Mouse (Mus musculus): ENCODE data around the gene Nr1h4. TPM values are rescaled to one million over a fixed set of nuclear protein-coding genes. Genes with fewer than 3 reads are reported as not detected.

Gene Nr1h4
- polyA plus RNA-seq, 1 experiment from 2014 or later = not detected

DNA sequence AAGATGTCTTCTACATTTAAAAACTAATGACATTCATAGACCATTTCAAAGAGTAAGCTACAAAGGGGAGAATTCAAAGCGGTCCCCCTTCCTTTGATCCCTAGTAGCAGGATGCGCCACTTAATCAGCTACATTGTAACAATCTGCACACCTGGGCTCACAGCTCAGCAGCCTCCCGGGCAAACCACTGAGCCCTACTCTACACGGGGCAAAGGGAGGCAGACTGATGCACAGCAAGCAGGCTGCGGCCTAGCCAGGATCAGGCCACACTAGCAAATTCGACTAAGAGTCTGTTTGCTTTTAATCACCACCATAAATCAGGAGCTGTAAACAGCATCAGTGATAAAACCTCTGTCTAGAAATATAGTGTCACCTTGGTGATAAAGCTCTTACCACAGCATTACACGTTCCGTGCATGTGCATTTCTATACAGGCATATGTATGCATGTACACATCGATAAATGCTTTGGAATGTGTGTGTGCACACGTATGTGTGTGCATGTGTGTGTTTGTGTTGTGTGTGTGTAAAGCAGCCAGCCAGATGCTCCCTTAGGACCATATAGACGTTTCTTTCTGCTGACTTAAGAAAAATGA is 108.5 kb downstream of the Nr1h4 start:
- no peak overlapping the region for H3K4me3 ChIP-seq (replicated peaks; ENCODE audit: low read depth, low read length)
- H3K36me3 ChIP-seq (ENCODE audit: control insufficient read depth, insufficient read depth, low read length) = no peaks in the 10 kb centered on the region
- H3K4me1 ChIP-seq (ENCODE audit: control insufficient read depth, insufficient read depth, low read length) = no peaks in the 10 kb centered on the region
- H3K9me3 ChIP-seq (ENCODE audit: control insufficient read depth, low read length) = no peaks in the 10 kb centered on the region
- H3K27ac ChIP-seq (replicated peaks; ENCODE audit: low read depth, low read length) = no peak overlapping the region
- H3K27me3 ChIP-seq (ENCODE audit: control insufficient read depth, insufficient read depth, low read length) = 0 out of 2 replicates have a peak, but pooled peaks cover 5% of the 10 kb centered on the region
- no peak overlapping the region for H3K9ac ChIP-seq (replicated peaks; ENCODE audit: low read length)
- no peak for DNase-seq
- no peak; the same call in 1 of the 2 replicates for ATAC-seq (ENCODE audit: low FRiP score, low TSS enrichment)
- 87% methylated on average over 11 of the region's 11 CpGs for WGBS
- no peak overlapping the region for H3K4me2 ChIP-seq (ENCODE audit: low read length)

DNA sequence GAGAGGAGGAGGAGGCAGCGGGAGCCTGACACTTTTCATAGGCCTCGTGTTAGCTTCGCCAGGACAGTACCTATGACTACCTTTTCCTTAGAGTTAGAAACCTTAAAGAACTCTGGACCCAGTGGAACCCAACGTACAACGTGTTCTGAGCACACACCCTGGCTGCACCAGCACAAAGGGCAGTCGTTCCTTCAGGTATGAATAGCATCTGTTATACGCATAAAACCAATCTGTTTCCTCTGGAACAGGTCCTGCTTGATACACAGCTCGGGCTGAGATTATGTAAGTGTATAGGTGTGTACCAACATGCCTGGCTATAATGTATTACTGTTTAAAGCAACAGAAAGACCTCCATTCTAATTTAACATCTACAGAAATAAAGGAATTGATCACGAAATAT is 109.2 kb downstream of the Nr1h4 start:
- no peak overlapping the region for H3K9ac ChIP-seq (replicated peaks; ENCODE audit: low read length)
- 94% methylated on average over 9 of the region's 9 CpGs for WGBS
- DNase-seq (no peak), ATAC-seq (ENCODE audit: low FRiP score, low TSS enrichment) (no peak)
- H3K27ac ChIP-seq (replicated peaks; ENCODE audit: low read depth, low read length) = no peak overlapping the region
- H3K4me3 ChIP-seq (replicated peaks; ENCODE audit: low read depth, low read length) = no peak overlapping the region
- no peaks in the 10 kb centered on the region for H3K36me3 ChIP-seq (ENCODE audit: control insufficient read depth, insufficient read depth, low read length)
- no peaks in the 10 kb centered on the region for H3K9me3 ChIP-seq (ENCODE audit: control insufficient read depth, low read length)
- no peak overlapping the region for H3K4me2 ChIP-seq (ENCODE audit: low read length)
- H3K27me3 ChIP-seq (ENCODE audit: control insufficient read depth, insufficient read depth, low read length) = no peaks in the 10 kb centered on the region
- no peaks in the 10 kb centered on the region for H3K4me1 ChIP-seq (ENCODE audit: control insufficient read depth, insufficient read depth, low read length)

DNA sequence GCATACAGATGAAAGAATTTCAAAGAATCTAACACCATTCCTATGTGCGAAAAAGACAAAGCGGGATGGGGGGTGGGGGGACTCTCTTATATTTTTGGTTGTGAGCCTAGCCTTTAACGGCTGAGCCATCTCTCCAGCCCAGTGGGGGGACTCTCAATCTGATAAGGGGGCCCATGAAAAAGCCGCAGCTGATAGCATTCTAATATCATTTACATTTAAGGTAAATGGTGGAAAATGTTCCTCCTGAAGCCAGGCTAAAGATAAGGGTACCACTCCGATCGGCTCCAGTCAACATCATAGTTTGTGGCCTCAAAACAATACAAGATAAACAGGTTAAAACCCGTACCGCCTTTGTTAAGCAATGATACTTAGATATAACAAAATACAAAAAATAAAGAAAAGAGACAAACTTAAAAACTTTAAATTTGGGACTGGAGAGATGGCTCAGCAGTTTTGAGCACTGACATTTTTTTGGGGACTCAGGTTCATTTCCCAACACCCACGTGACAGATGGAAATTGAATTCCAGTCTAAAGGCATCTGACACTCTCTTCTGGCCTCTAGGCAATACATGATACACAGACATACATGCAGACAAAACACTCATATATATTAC is 110.1 kb downstream of the Nr1h4 start:
- no peaks in the 10 kb centered on the region for H3K27me3 ChIP-seq (ENCODE audit: control insufficient read depth, insufficient read depth, low read length)
- H3K4me2 ChIP-seq (ENCODE audit: low read length) = no peak overlapping the region
- WGBS = 94% methylated on average over 9 of the region's 9 CpGs
- no peak overlapping the region for H3K27ac ChIP-seq (replicated peaks; ENCODE audit: low read depth, low read length)
- ATAC-seq (ENCODE audit: low FRiP score, low TSS enrichment) = no peak
- no peaks in the 10 kb centered on the region for H3K36me3 ChIP-seq (ENCODE audit: control insufficient read depth, insufficient read depth, low read length)
- H3K9me3 ChIP-seq (ENCODE audit: control insufficient read depth, low read length) = no peaks in the 10 kb centered on the region
- H3K9ac ChIP-seq (replicated peaks; ENCODE audit: low read length) = no peak overlapping the region
- H3K4me3 ChIP-seq (replicated peaks; ENCODE audit: low read depth, low read length) = no peak overlapping the region
- no peak for DNase-seq
- H3K4me1 ChIP-seq (ENCODE audit: control insufficient read depth, insufficient read depth, low read length) = no peaks in the 10 kb centered on the region

DNA sequence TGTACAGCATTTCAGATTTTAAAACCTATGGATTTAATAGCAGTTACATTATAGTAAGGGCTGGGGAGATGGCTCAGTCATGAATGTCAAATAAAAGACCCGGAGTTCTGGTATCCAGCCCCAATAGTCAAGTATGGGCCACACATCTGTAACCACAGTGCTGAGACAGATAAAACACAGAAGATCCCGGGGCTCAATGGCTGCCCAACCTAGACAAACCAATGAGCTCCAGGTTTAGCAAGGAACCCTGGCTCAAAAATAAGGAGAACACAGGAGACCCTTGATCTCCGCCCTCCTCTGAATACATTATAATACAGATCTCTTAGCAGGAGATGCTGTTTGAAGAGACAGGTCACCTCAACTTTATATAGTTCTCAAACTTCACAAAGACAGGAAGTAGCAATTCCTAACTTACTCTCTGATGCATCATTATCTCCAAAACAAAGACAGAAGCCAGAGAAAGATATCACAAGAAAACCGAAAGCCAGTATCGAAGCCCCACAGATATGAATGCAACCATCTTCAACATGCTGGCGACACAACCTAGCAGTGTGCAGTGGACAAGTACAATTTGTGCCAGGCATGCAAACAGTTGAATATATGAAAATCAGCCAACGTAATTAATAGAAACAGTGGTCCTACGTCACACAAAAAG is 110.8 kb downstream of the Nr1h4 start:
- WGBS = 95% methylated on average over 8 of the region's 8 CpGs
- no peaks in the 10 kb centered on the region for H3K9me3 ChIP-seq (ENCODE audit: control insufficient read depth, low read length)
- no peak overlapping the region for H3K9ac ChIP-seq (replicated peaks; ENCODE audit: low read length)
- no peaks in the 10 kb centered on the region for H3K4me1 ChIP-seq (ENCODE audit: control insufficient read depth, insufficient read depth, low read length)
- ATAC-seq (ENCODE audit: low FRiP score, low TSS enrichment) (no peak), DNase-seq (no peak)
- no peak overlapping the region for H3K4me2 ChIP-seq (ENCODE audit: low read length)
- no peak overlapping the region for H3K4me3 ChIP-seq (replicated peaks; ENCODE audit: low read depth, low read length)
- H3K36me3 ChIP-seq (ENCODE audit: control insufficient read depth, insufficient read depth, low read length) = no peaks in the 10 kb centered on the region
- no peaks in the 10 kb centered on the region for H3K27me3 ChIP-seq (ENCODE audit: control insufficient read depth, insufficient read depth, low read length)
- H3K27ac ChIP-seq (replicated peaks; ENCODE audit: low read depth, low read length) = no peak overlapping the region

DNA sequence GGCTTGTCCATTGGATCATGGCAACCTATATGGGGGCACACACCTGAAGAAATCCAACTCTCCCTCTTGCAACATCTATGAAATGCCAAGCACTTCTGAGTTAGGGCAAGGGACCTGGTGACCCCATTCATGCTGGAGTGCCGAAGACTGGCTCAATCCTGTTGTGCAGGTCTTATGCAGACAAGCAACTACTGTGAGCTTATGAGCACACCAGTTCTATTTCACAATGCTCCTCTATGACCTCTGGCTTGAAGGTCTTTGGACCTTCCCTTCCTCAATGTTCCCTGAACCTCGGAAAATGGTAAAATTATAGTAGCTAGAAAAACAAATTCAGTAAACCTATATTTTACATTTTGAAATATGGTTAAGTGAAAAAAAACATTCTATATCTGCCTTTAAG is 115.4 kb downstream of the Nr1h4 start:
- no peak overlapping the region for H3K27ac ChIP-seq (replicated peaks; ENCODE audit: low read depth, low read length)
- no peaks in the 10 kb centered on the region for H3K4me1 ChIP-seq (ENCODE audit: control insufficient read depth, insufficient read depth, low read length)
- DNase-seq (no peak), ATAC-seq (ENCODE audit: low FRiP score, low TSS enrichment) (no peak)
- H3K4me2 ChIP-seq (ENCODE audit: low read length) = no peak overlapping the region
- H3K27me3 ChIP-seq (ENCODE audit: control insufficient read depth, insufficient read depth, low read length) = no peaks in the 10 kb centered on the region
- no peaks in the 10 kb centered on the region for H3K36me3 ChIP-seq (ENCODE audit: control insufficient read depth, insufficient read depth, low read length)
- H3K4me3 ChIP-seq (replicated peaks; ENCODE audit: low read depth, low read length) = no peak overlapping the region
- no peak overlapping the region for H3K9ac ChIP-seq (replicated peaks; ENCODE audit: low read length)
- no peaks in the 10 kb centered on the region for H3K9me3 ChIP-seq (ENCODE audit: control insufficient read depth, low read length)
- WGBS = 96% methylated on average over 2 of the region's 2 CpGs

DNA sequence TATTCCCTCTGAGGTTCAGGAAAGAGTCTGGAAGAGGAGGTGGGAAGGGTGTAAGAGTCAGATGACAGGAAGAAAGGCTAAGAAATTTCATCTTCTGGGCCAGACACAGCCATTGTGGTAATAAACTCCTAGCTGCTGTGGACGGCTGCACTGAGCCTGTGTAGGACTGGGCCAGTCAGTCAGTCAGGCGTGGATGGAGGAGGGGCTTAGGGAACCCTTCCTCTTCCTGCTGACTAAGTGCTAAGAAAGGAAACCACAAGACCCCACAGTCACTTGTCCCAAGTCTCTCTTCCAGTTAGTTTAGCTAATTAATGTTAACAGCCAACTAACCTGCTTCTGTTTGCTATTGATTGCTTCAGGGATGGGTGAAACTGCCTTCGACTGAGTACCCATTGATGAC is 117.9 kb downstream of the Nr1h4 start:
- H3K9me3 ChIP-seq (ENCODE audit: control insufficient read depth, low read length) = no peaks in the 10 kb centered on the region
- H3K27ac ChIP-seq (replicated peaks; ENCODE audit: low read depth, low read length) = no peak overlapping the region
- H3K4me2 ChIP-seq (ENCODE audit: low read length) = no peak overlapping the region
- ATAC-seq (ENCODE audit: low FRiP score, low TSS enrichment) (no peak), DNase-seq (no peak)
- H3K36me3 ChIP-seq (ENCODE audit: control insufficient read depth, insufficient read depth, low read length) = no peaks in the 10 kb centered on the region
- no peaks in the 10 kb centered on the region for H3K27me3 ChIP-seq (ENCODE audit: control insufficient read depth, insufficient read depth, low read length)
- WGBS = 58% methylated on average over 3 of the region's 3 CpGs
- no peaks in the 10 kb centered on the region for H3K4me1 ChIP-seq (ENCODE audit: control insufficient read depth, insufficient read depth, low read length)
- H3K4me3 ChIP-seq (replicated peaks; ENCODE audit: low read depth, low read length) = no peak overlapping the region
- H3K9ac ChIP-seq (replicated peaks; ENCODE audit: low read length) = no peak overlapping the region

DNA sequence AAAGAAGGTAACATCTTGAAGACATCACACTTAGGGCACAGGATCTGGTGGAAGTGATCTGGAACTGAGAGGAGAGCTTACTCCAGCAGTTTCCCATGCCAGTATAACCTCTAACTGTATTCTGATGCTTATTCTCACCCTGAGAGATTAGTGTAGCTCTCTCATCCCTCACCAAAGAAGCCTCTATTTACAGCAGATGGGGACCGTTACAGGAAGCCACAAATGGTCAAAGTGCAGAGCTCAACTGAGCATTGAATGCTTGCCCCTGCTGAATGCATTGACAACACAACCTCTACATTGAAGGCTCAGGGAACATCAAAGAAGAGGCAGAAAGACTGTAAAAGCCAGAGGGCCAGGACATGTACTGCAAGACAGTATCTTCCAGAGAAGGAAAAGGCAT is 125.8 kb downstream of the Nr1h4 start:
- H3K4me2 ChIP-seq (ENCODE audit: low read length) = no peak overlapping the region
- no peak overlapping the region for H3K27ac ChIP-seq (replicated peaks; ENCODE audit: low read depth, low read length)
- H3K9me3 ChIP-seq (ENCODE audit: control insufficient read depth, low read length) = no peaks in the 10 kb centered on the region
- DNase-seq (no peak), ATAC-seq (ENCODE audit: low FRiP score, low TSS enrichment) (no peak)
- H3K9ac ChIP-seq (replicated peaks; ENCODE audit: low read length) = no peak overlapping the region
- no peaks in the 10 kb centered on the region for H3K4me1 ChIP-seq (ENCODE audit: control insufficient read depth, insufficient read depth, low read length)
- no peaks in the 10 kb centered on the region for H3K27me3 ChIP-seq (ENCODE audit: control insufficient read depth, insufficient read depth, low read length)
- H3K36me3 ChIP-seq (ENCODE audit: control insufficient read depth, insufficient read depth, low read length) = no peaks in the 10 kb centered on the region
- no peak overlapping the region for H3K4me3 ChIP-seq (replicated peaks; ENCODE audit: low read depth, low read length)
- 52% methylated on average over 1 of the region's 1 CpGs for WGBS

DNA sequence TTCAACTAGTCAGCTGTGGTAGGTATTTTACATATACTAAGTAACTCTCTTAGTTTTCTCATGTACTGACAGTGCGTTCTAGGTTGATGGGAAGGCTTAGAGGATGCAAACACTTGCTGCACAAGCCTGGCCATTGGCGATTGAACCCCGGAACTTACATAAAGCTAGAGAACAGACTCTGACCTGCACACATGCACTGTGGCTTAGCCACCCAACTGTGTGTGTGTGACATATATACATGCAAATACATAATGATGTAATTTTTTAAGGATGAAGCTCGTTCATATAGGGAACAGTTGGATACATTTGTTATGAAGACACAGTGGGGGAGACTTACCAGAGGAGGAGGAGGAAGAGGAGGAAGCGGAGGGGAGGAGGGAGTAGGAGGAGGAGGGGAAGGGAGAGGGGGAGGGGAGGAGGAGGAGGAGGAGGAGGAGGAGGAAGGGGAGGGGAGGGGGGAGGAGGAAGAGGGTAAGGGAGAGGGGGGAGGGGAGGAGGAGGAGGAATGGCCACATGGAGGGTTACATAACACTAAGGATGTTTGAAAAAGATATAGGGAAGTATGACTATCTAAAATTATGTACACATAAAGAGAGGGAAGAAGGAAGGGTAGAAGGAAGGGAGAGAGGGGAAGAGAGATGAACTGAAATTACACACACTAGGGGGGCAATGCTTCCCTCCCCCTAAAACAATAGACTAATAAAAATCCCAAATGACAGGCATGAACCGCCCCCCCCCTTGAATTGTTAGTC is 126.5 kb downstream of the Nr1h4 start:
- Histone ChIP-seq H3K9ac (replicated peaks; ENCODE audit: low read length) (no peak overlapping the region), H3K36me3 (ENCODE audit: control insufficient read depth, insufficient read depth, low read length) (no peaks in the 10 kb centered on the region), H3K27me3 (ENCODE audit: control insufficient read depth, insufficient read depth, low read length) (no peaks in the 10 kb centered on the region), H3K4me3 (replicated peaks; ENCODE audit: low read depth, low read length) (no peak overlapping the region), H3K4me2 (ENCODE audit: low read length) (no peak overlapping the region), H3K9me3 (ENCODE audit: control insufficient read depth, low read length) (no peaks in the 10 kb centered on the region), H3K27ac (replicated peaks; ENCODE audit: low read depth, low read length) (no peak overlapping the region), H3K4me1 (ENCODE audit: control insufficient read depth, insufficient read depth, low read length) (no peaks in the 10 kb centered on the region)
- ATAC-seq (ENCODE audit: low FRiP score, low TSS enrichment) = no peak
- DNase-seq = no peak
- WGBS = 80% methylated on average over 5 of the region's 6 CpGs

Measured in midbrain, embryonic 14.5 days (tissue).